Mouse (Mus musculus) thymus, postnatal 4 days (tissue): ENCODE measurements around the gene Vps33b.

ENCODE experiments used
- DNase-seq: peaks from one replicate; pipeline ENCODE4 v3.0.0; 2021

Vps33b gene

GRCm38 (mm10) chr7:80268897-80269750 lies at the start of gene Vps33b:
Vps33b (plus strand) TSS chr7:80269649.
- DNase-seq = peak; percentile 99

GRCm38 (mm10) chr7:80220237-80220797 lies 49.1 kb upstream of the Vps33b start:
- no peak for DNase-seq

GRCm38 (mm10) chr7:80221179-80221750 lies 48.2 kb upstream of the Vps33b start:
- DNase-seq = no peak

- DNase-seq = no peak
Observed at GRCm38 (mm10) chr7:80227065-80227464, 42.4 kb upstream of the Vps33b start.

GRCm38 (mm10) chr7:80230196-80230595 lies 39.3 kb upstream of the Vps33b start:
- DNase-seq = no peak

GRCm38 (mm10) chr7:80231971-80232488 lies 37.4 kb upstream of the Vps33b start:
- DNase-seq = no peak

- peak; percentile 97 for DNase-seq
Observed at GRCm38 (mm10) chr7:80232489-80233029, 36.9 kb upstream of the Vps33b start, which contains the start of the genes Cib1 and Gdpgp1. Cib1 (minus strand) TSS chr7:80232813. Gdpgp1 (plus strand) TSS chr7:80232865.

GRCm38 (mm10) chr7:80233799-80234198 lies 35.6 kb upstream of the Vps33b start:
- DNase-seq = no peak

- no peak for DNase-seq
Observed at GRCm38 (mm10) chr7:80238542-80238941, 30.9 kb upstream of the Vps33b start.

- DNase-seq = no peak
Observed at GRCm38 (mm10) chr7:80241661-80242060, 27.8 kb upstream of the Vps33b start.

- no peak for DNase-seq
Observed at GRCm38 (mm10) chr7:80244851-80245250, 24.6 kb upstream of the Vps33b start.

- DNase-seq = peak; percentile 98
Observed at GRCm38 (mm10) chr7:80246148-80246721, 23.2 kb upstream of the Vps33b start, which contains the start of gene Ttll13. Ttll13 (plus strand) TSS chr7:80246376.

GRCm38 (mm10) chr7:80246859-80247258 lies 22.6 kb upstream of the Vps33b start:
- DNase-seq = peak; percentile 39

- DNase-seq = no peak
Observed at GRCm38 (mm10) chr7:80252437-80252836, 17.0 kb upstream of the Vps33b start.

- DNase-seq = no peak
Observed at GRCm38 (mm10) chr7:80252886-80253285, 16.6 kb upstream of the Vps33b start.

- no peak for DNase-seq
Observed at GRCm38 (mm10) chr7:80255981-80256380, 13.5 kb upstream of the Vps33b start.

GRCm38 (mm10) chr7:80257706-80258105 lies 11.7 kb upstream of the Vps33b start:
- DNase-seq = no peak

GRCm38 (mm10) chr7:80260625-80261371 lies 8.7 kb upstream of the Vps33b start, which contains the start of gene Ngrn:
Ngrn (plus strand) TSS chr7:80261215.
- DNase-seq = peak; percentile 85

- no peak for DNase-seq
Observed at GRCm38 (mm10) chr7:80261372-80261990, 8.0 kb upstream of the Vps33b start.

GRCm38 (mm10) chr7:80264606-80265005 lies 4.8 kb upstream of the Vps33b start:
- no peak for DNase-seq

GRCm38 (mm10) chr7:80267764-80268163 lies 1.7 kb upstream of the Vps33b start:
- DNase-seq = no peak
